Mouse (Mus musculus): ENCODE results near the gene Ankle1. TPM values are rescaled to one million over a fixed set of nuclear protein-coding genes. Genes with fewer than 3 reads are reported as not detected.

Ankle1 gene
- polyA plus RNA-seq, 1 experiment from 2014 or later = 52.9 TPM

DNA sequence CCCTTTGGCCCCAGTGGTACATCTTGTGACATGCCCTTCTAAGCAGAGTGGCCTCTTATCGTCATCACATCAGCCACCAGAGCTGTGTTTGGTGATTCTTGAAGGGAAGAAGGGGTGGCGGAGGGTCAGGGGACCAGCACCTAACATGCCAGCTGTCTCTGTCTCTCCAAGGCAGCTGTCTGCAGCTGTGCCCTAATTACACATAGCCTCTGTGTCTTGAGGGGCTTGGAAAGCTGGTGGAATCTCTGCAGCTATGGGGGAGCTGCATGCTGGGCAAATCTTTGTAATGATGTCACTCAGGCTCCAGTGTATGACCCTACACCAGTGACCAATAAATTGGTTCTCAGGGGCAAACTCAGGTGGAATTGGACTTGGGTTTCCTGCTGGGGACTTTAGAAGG is 46.9 kb downstream of the Ankle1 start:
- ATAC-seq (replicated peaks; ENCODE audit: low FRiP score) (no peak), DNase-seq (ENCODE audit: low spot score) (peak; percentile 24)
- 76% methylated on average over 2 of the region's 2 CpGs for WGBS

DNA sequence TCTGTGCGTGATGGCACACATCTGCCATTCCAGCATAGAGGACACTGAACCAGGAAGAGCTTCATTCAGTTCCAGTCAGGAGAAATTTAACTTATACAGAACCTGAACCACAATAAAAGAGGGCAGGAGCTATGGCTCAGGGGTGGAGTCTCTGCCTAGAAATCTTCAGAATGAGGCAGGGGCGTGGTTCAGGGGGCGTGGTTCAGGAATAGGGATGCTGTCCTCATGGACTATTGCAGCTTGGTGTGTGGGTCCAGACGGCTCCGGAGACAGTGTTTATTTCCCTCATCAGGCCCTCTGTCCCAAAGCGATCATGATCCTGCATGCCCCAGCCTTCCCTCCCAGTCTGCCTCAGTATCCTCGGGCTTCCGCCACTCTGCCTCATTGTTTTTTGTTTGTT is 48.9 kb downstream of the Ankle1 start:
- ATAC-seq (replicated peaks; ENCODE audit: low FRiP score) (no peak), DNase-seq (ENCODE audit: low spot score) (no peak)

More for the DNA sequence above, 46.9 kb downstream of the Ankle1 start:
- Histone ChIP-seq H3K4me2 (no peak overlapping the region), H3K4me3 (ENCODE audit: low read depth, low read length) (no peak overlapping the region), H3K4me1 (replicated peaks; ENCODE audit: control insufficient read depth, insufficient read depth, low read length) (peaks cover 7% of the 10 kb centered on the region; the same call in 1 of the 2 replicates), H3K36me3 (ENCODE audit: control insufficient read depth, insufficient read depth, low read length) (no peaks in the 10 kb centered on the region), H3K27me3 (replicated peaks; ENCODE audit: control insufficient read depth, insufficient read depth, low read length) (peaks cover 9% of the 10 kb centered on the region; the same call in 1 of the 2 replicates), H3K27ac (ENCODE audit: low read depth, low read length) (no peak overlapping the region), H3K9ac (ENCODE audit: low read depth, low read length) (no peak overlapping the region), H3K9me3 (ENCODE audit: control insufficient read depth, low read length) (no peaks in the 10 kb centered on the region)

DNA sequence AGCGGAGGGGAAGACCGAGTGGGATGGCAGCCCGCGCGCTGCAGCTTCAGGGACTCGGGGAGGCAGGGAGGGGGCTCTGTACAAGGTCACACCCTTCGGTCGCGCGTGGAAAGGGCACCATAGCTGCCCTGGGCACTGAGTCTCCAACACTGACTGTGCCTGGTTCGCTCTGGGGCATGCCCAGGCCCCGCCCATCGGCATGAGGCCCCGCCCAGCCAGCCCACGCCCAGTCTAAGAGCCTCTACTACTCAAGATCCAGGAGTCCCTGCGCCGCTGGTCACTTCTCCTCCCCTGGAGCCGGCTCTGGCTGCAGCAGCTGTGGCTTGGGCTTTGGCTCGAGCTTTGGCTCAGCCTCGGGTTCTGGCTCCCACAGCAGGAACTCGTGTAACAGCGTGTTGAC is 51.1 kb downstream of the Ankle1 start:
- Histone ChIP-seq H3K27me3 (replicated peaks; ENCODE audit: control insufficient read depth, insufficient read depth, low read length) (peaks cover 12% of the 10 kb centered on the region), H3K27ac (ENCODE audit: low read depth, low read length) (no peak overlapping the region), H3K4me3 (ENCODE audit: low read depth, low read length) (no peak overlapping the region), H3K4me1 (replicated peaks; ENCODE audit: control insufficient read depth, insufficient read depth, low read length) (peaks cover 7% of the 10 kb centered on the region; the same call in 1 of the 2 replicates), H3K9ac (ENCODE audit: low read depth, low read length) (no peak overlapping the region), H3K36me3 (ENCODE audit: control insufficient read depth, insufficient read depth, low read length) (no peaks in the 10 kb centered on the region; the same call in 1 of the 2 replicates), H3K4me2 (no peak overlapping the region), H3K9me3 (ENCODE audit: control insufficient read depth, low read length) (no peaks in the 10 kb centered on the region)
- WGBS = 34% methylated on average over 22 of the region's 22 CpGs
- DNase-seq (ENCODE audit: low spot score) (peak; percentile 46), ATAC-seq (replicated peaks; ENCODE audit: low FRiP score) (peak; percentile 53)

More for the DNA sequence above, 48.9 kb downstream of the Ankle1 start:
- H3K27me3 ChIP-seq (replicated peaks; ENCODE audit: control insufficient read depth, insufficient read depth, low read length) = peaks cover 9% of the 10 kb centered on the region; the same call in 1 of the 2 replicates
- no peaks in the 10 kb centered on the region for H3K9me3 ChIP-seq (ENCODE audit: control insufficient read depth, low read length)
- no peak overlapping the region for H3K9ac ChIP-seq (ENCODE audit: low read depth, low read length)
- H3K27ac ChIP-seq (ENCODE audit: low read depth, low read length) = no peak overlapping the region
- H3K4me3 ChIP-seq (ENCODE audit: low read depth, low read length) = no peak overlapping the region
- H3K36me3 ChIP-seq (ENCODE audit: control insufficient read depth, insufficient read depth, low read length) = no peaks in the 10 kb centered on the region; the same call in 1 of the 2 replicates
- peaks cover 7% of the 10 kb centered on the region; the same call in 1 of the 2 replicates for H3K4me1 ChIP-seq (replicated peaks; ENCODE audit: control insufficient read depth, insufficient read depth, low read length)
- WGBS = 72% methylated on average over 8 of the region's 8 CpGs
- no peak overlapping the region for H3K4me2 ChIP-seq

DNA sequence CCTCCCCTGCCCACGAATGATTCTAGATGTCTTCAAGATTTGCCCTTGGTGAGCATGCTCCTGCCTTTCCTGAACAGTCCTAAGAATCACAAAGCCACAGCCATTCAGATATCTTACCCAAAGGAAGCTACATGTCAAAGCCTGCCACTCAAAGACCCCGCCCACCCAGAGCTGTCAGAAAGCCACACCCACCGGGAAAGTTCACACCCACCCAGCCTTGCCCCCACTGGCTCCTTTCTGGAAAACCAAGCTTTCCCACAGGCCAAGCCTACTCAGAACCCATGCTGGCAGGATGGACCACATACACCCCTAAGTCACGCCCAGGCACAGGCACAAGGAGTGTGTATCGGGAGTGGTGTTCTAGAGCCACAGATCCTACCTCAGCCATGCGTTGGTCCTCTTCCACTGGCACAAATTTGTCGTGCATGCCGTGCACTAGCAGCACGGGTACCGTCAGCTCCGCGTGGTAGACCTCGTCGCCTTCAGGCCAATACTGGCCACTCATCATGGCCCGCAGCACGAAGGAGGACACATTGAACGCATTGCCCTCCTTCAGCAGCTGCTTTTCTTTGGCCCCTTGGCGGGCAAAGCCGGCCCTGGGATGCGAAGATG is 52.0 kb downstream of the Ankle1 start:
- Histone ChIP-seq H3K27ac (ENCODE audit: low read depth, low read length) (no peak overlapping the region), H3K36me3 (ENCODE audit: control insufficient read depth, insufficient read depth, low read length) (no peaks in the 10 kb centered on the region; the same call in 1 of the 2 replicates), H3K4me3 (ENCODE audit: low read depth, low read length) (no peak overlapping the region), H3K27me3 (replicated peaks; ENCODE audit: control insufficient read depth, insufficient read depth, low read length) (peaks cover 12% of the 10 kb centered on the region), H3K9ac (ENCODE audit: low read depth, low read length) (no peak overlapping the region), H3K4me1 (replicated peaks; ENCODE audit: control insufficient read depth, insufficient read depth, low read length) (peaks cover 12% of the 10 kb centered on the region), H3K4me2 (no peak overlapping the region), H3K9me3 (ENCODE audit: control insufficient read depth, low read length) (no peaks in the 10 kb centered on the region)
- DNase-seq (ENCODE audit: low spot score) = no peak
- no peak for ATAC-seq (replicated peaks; ENCODE audit: low FRiP score)
- WGBS = 76% methylated on average over 20 of the region's 20 CpGs

Other genes starting within 250 kb of the Ankle1 start
- gene Myo9b, start 133.3 kb upstream of the Ankle1 start, polyA plus RNA-seq (2014; fragmentation: Nextera tagmentation; extraction: Ambion mirVana) = 19.0 and 20.2 TPM in 2 replicates
- gene Haus8, start 133.1 kb upstream of the Ankle1 start, polyA plus RNA-seq (2014; fragmentation: Nextera tagmentation; extraction: Ambion mirVana) = 73.3 and 77.0 TPM in 2 replicates
- gene Use1, start 39.2 kb upstream of the Ankle1 start, polyA plus RNA-seq (2014; fragmentation: Nextera tagmentation; extraction: Ambion mirVana) = 86.9 and 97.8 TPM in 2 replicates
- 5.8 and 6.9 TPM in 2 replicates for gene Ocel1, start 34.7 kb upstream of the Ankle1 start, polyA plus RNA-seq (2014; fragmentation: Nextera tagmentation; extraction: Ambion mirVana)
- 43.7 and 44.6 TPM in 2 replicates for gene Nr2f6, start 24.1 kb upstream of the Ankle1 start, polyA plus RNA-seq (2014; fragmentation: Nextera tagmentation; extraction: Ambion mirVana)
- gene Ushbp1, start 10.2 kb upstream of the Ankle1 start, polyA plus RNA-seq (2014; fragmentation: Nextera tagmentation; extraction: Ambion mirVana) = 6.6 and 6.7 TPM in 2 replicates
- 102 and 111 TPM in 2 replicates for gene Babam1, start 9.1 kb upstream of the Ankle1 start, polyA plus RNA-seq (2014; fragmentation: Nextera tagmentation; extraction: Ambion mirVana)
- 20.6 and 21.4 TPM in 2 replicates for gene Abhd8, start 57.6 kb downstream of the Ankle1 start, polyA plus RNA-seq (2014; fragmentation: Nextera tagmentation; extraction: Ambion mirVana)
- 215 and 229 TPM in 2 replicates for gene Mrpl34, start 58.9 kb downstream of the Ankle1 start, polyA plus RNA-seq (2014; fragmentation: Nextera tagmentation; extraction: Ambion mirVana)
- gene Dda1, start 63.2 kb downstream of the Ankle1 start, polyA plus RNA-seq (2014; fragmentation: Nextera tagmentation; extraction: Ambion mirVana) = 94.1 and 98.2 TPM in 2 replicates
- 0.60 and 0.96 TPM in 2 replicates for gene Ano8, start 80.0 kb downstream of the Ankle1 start, polyA plus RNA-seq (2014; fragmentation: Nextera tagmentation; extraction: Ambion mirVana)
- 9.5 and 10.4 TPM in 2 replicates for gene Gtpbp3, start 82.1 kb downstream of the Ankle1 start, polyA plus RNA-seq (2014; fragmentation: Nextera tagmentation; extraction: Ambion mirVana)
- gene Plvap, start 105.7 kb downstream of the Ankle1 start, polyA plus RNA-seq (2014; fragmentation: Nextera tagmentation; extraction: Ambion mirVana) = 56.0 and 57.3 TPM in 2 replicates
- 0.16 and 0.44 TPM in 2 replicates for gene Ccdc194, start 119.7 kb downstream of the Ankle1 start, polyA plus RNA-seq (2014; fragmentation: Nextera tagmentation; extraction: Ambion mirVana)
- gene Bst2, start 131.4 kb downstream of the Ankle1 start, polyA plus RNA-seq (2014; fragmentation: Nextera tagmentation; extraction: Ambion mirVana) = 21.9 and 24.0 TPM in 2 replicates
- gene Mvb12a, start 136.9 kb downstream of the Ankle1 start, polyA plus RNA-seq (2014; fragmentation: Nextera tagmentation; extraction: Ambion mirVana) = 68.1 and 71.0 TPM in 2 replicates
- gene Tmem221, start 152.9 kb downstream of the Ankle1 start, polyA plus RNA-seq (2014; fragmentation: Nextera tagmentation; extraction: Ambion mirVana) = 0.53 and 1.1 TPM in 2 replicates
- gene Nxnl1, start 160.6 kb downstream of the Ankle1 start, polyA plus RNA-seq (2014; fragmentation: Nextera tagmentation; extraction: Ambion mirVana) = 0.23 and 0.30 TPM in 2 replicates
- 6.2 and 7.0 TPM in 2 replicates for gene Slc27a1, start 162.9 kb downstream of the Ankle1 start, polyA plus RNA-seq (2014; fragmentation: Nextera tagmentation; extraction: Ambion mirVana)
- 200 TPM in 2 replicates for gene Pgls, start 186.2 kb downstream of the Ankle1 start, polyA plus RNA-seq (2014; fragmentation: Nextera tagmentation; extraction: Ambion mirVana)
- 0.88 and 3.8 TPM in 2 replicates for gene Fam129c, start 191.6 kb downstream of the Ankle1 start, polyA plus RNA-seq (2014; fragmentation: Nextera tagmentation; extraction: Ambion mirVana)
- 45.2 and 45.4 TPM in 2 replicates for gene Colgalt1, start 205.0 kb downstream of the Ankle1 start, polyA plus RNA-seq (2014; fragmentation: Nextera tagmentation; extraction: Ambion mirVana)

Measured in liver, embryonic 11.5 days (tissue).